Mouse (Mus musculus) E14TG2a.4 (cell line): ENCODE measurements at regions not wholly inside any gene's neighbourhood (a gene's known extent, or its start where the extent isn't known, plus 50 kb on each side); places are given as distances from the start of the nearest gene placed in this dataset.

Source experiments
- CTCF ChIP-seq: conservative IDR thresholded peaks from 2 replicates; pipeline ENCODE4 v1.5.1; 2014; ENCODE audit warnings: low read length
- NANOG ChIP-seq: IDR thresholded peaks from 2 replicates; pipeline ENCODE4 v1.6.1; 2014; ENCODE audit warnings: borderline replicate concordance, low read length, mixed read lengths

GRCm38 (mm10) chr10:118624368-118624767, 183.5 kb downstream of the Ifng start:
- no peak for TF ChIP-seq CTCF
- no peak for TF ChIP-seq NANOG
